23 mouse cellular contexts compared by ENCODE assay signal in genomic region chr13:52337936-52338335, GRCm38 (mm10).
"Had no signal": no experiment of that assay in that cellular context is flagged by ENCODE, and none has a peak within 500 bp of the region (broad histone marks: within the 10 kb centered on the region; RNA-seq: fewer than 3 reads in every experiment).

No protein-coding gene starts in this region.

- DNase-seq: gastrocnemius, postnatal 14 days; gastrocnemius, postnatal 36 days; heart, adult 18-20 months; heart, postnatal 14 days; heart, postnatal 36 days; kidney, adult 11 months; kidney, adult 2 months; kidney, adult 9 months; kidney, postnatal 14 days; kidney, postnatal 36 days; layer of hippocampus, adult 9-11 months; layer of hippocampus, postnatal 36 days; left cerebral cortex, postnatal 4 days had no signal

- H3K9ac ChIP-seq: heart, embryonic 12.5 days; hindbrain, embryonic 13.5 days; hindbrain, embryonic 15.5 days; kidney, embryonic 15.5 days; limb, embryonic 13.5 days; limb, embryonic 15.5 days had no signal

- ATAC-seq: hindbrain, postnatal 0 days; intestine, embryonic 16.5 days had no signal

- H3K4me2 ChIP-seq: heart, embryonic 12.5 days; hindbrain, embryonic 13.5 days; hindbrain, embryonic 15.5 days; kidney, embryonic 15.5 days; limb, embryonic 13.5 days; limb, embryonic 15.5 days had no signal

- H3K4me1 ChIP-seq: kidney, embryonic 15.5 days; limb, embryonic 13.5 days; limb, embryonic 15.5 days had no signal

- H3K36me3 ChIP-seq: heart, embryonic 10.5 days; heart, embryonic 12.5 days; hindbrain, embryonic 13.5 days; hindbrain, embryonic 15.5 days; kidney, embryonic 15.5 days; limb, embryonic 13.5 days; limb, embryonic 15.5 days had no signal

- H3K9me3 ChIP-seq: heart, embryonic 10.5 days; heart, embryonic 12.5 days; hindbrain, embryonic 13.5 days; hindbrain, embryonic 15.5 days; kidney, embryonic 15.5 days; limb, embryonic 13.5 days; limb, embryonic 15.5 days had no signal

- H3K4me3 ChIP-seq: heart, embryonic 10.5 days; heart, embryonic 12.5 days; hindbrain, embryonic 13.5 days; hindbrain, embryonic 15.5 days; kidney, embryonic 15.5 days; limb, embryonic 13.5 days; limb, embryonic 15.5 days had no signal

- H3K27ac ChIP-seq: heart, embryonic 10.5 days; hindbrain, embryonic 13.5 days; hindbrain, embryonic 15.5 days; hindbrain, postnatal 0 days; kidney, embryonic 15.5 days; kidney, postnatal 0 days; limb, embryonic 13.5 days; limb, embryonic 15.5 days had no signal

- H3K27me3 ChIP-seq: heart, embryonic 12.5 days; hindbrain, embryonic 15.5 days; kidney, embryonic 15.5 days; limb, embryonic 13.5 days; limb, embryonic 15.5 days had no signal
